Mouse (Mus musculus) liver, postnatal 0 days (tissue): ENCODE measurements around the gene Mdm1. TPM values are rescaled to one million over a fixed set of nuclear protein-coding genes. Genes with fewer than 3 reads are reported as not detected.

Source experiments
- ATAC-seq: fragments of 200-750 bp; cut with Nextera tagmentation; 2 replicates; pipeline ENCODE4 v1.8.0; 2017; ENCODE audit warnings: mild to moderate bottlenecking, moderate library complexity
- DNase-seq: peaks from one replicate; pipeline ENCODE4 v3.0.0-alpha.2; 2016
- H3K27ac ChIP-seq: fragments of 300-500 bp; sonication (generic); 2 replicates; pipeline ENCODE4 v1.5.1; 2014; ENCODE audit warnings: antibody characterized with exemption, moderate library complexity, mild to moderate bottlenecking, low read depth
- H3K27me3 ChIP-seq: fragments of 300-500 bp; sonication (generic); 2 replicates; pipeline ENCODE4 v1.6.1; 2014; ENCODE audit warnings: low read length, control low read depth, mixed read lengths; ENCODE audit not compliant: insufficient read depth
- H3K36me3 ChIP-seq: fragments of 300-500 bp; sonication (generic); replicated peaks from 2 replicates; pipeline ENCODE4 v1.6.1; 2014; ENCODE audit warnings: mild to moderate bottlenecking, control low read depth, low read length, moderate library complexity, mixed read lengths; ENCODE audit not compliant: insufficient read depth
- H3K4me1 ChIP-seq: fragments of 300-500 bp; sonication (generic); 2 replicates; pipeline ENCODE4 v1.6.1; 2014; ENCODE audit warnings: antibody characterized with exemption, mild to moderate bottlenecking, control low read depth; ENCODE audit not compliant: insufficient read depth
- H3K4me2 ChIP-seq: fragments of 300-500 bp; sonication (generic); 2 replicates; pipeline ENCODE4 v1.6.1; 2014; ENCODE audit warnings: low read depth, mild to moderate bottlenecking, low read length, moderate library complexity, mixed read lengths
- H3K4me3 ChIP-seq: fragments of 300-500 bp; sonication (generic); 2 replicates; pipeline ENCODE4 v1.5.1; 2014; ENCODE audit warnings: low read depth, low read length
- H3K9ac ChIP-seq: fragments of 300-500 bp; sonication (generic); replicated peaks from 2 replicates; pipeline ENCODE4 v1.6.1; 2014; ENCODE audit warnings: mild to moderate bottlenecking, moderate library complexity
- H3K9me3 ChIP-seq: fragments of 300-500 bp; sonication (generic); 2 replicates; pipeline ENCODE4 v1.6.1; 2016; ENCODE audit warnings: mild to moderate bottlenecking, control low read depth, low read length, mixed read lengths
- CTCF ChIP-seq: sonication (generic); IDR thresholded peaks from 2 replicates; pipeline ENCODE4 v1.5.1; 2016; ENCODE audit warnings: antibody characterized with exemption, low read depth
- EP300 ChIP-seq: IDR thresholded peaks from 2 replicates; pipeline ENCODE4 v1.6.1; 2016; ENCODE audit warnings: antibody characterized with exemption, low read depth, mild to moderate bottlenecking
- WGBS: fragments of 180-500 bp; shearing (Covaris S2); extraction: QIAGEN DNeasy Blood & Tissue Kit; methylation state at CpG from one replicate; pipeline ENCODE4 v1.1.7; 2014; ENCODE audit not compliant: insufficient replicate concordance; 5-methylcytosine and 5-hydroxymethylcytosine counted together
- polyA plus RNA-seq: library from polyadenylated mRNA; unstranded; fragments of >200 nt; fragmentation: Nextera tagmentation; extraction: Ambion mirVana; gene quantifications from 2 replicates; pipeline ENCODE4 v1.2.1, GENCODE M21; 2015

The Mdm1 gene
- polyA plus RNA-seq, 1 experiment from 2014 or later: 4.7 TPM

DNA sequence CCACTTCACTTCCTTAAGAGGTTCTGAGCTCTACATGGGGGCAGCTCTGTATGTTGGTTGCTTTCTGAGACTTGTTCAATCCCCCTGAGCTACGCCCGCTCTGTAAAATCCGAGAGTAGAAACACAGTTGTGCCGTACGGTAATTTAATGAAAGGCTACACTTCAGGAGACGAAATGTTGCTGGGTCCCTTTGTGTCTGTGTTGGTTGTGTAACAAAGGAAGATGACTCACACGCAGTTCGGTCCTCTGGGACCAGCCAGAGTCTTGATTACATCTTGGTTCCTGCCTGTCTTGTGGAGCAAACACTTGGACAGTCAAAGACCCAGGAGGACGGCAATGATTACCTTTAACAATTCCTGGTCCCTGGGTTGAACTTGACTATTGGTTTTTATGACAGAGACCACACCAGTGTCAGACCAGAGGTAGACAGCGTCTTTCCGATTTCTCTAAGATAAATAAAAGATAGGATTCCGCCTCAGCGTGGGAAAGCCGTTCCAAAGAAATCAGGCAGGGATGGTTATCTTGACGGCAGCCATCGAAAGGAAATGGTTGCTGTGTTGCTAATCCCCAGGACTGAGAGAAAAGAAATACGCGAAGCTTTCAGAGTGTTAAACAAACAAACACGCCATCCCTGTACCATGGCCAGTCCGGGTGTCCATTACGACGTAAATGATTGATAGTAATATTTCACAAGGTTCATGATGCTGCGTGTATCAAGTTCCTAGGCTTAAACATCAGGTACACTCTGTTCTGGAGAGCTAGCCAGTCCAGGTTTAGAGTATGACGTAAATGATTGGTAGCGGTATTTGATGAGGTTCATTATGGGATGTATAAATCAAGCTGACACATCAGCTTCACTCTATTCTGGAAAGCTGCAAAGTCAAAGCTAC, 20.3 kb upstream of the Mdm1 start:
- H3K27me3 ChIP-seq: no peaks in the 10 kb centered on the region
- H3K4me2 ChIP-seq: peak overlapping the region; percentile 19
- no peak overlapping the region for H3K9ac ChIP-seq
- peaks cover 3% of the 10 kb centered on the region; the same call in 1 of the 2 replicates for H3K4me1 ChIP-seq
- TF ChIP-seq EP300 (0 out of 2 replicates have a peak, but pooled peaks have one; percentile 23), CTCF (no peak)
- H3K9me3 ChIP-seq: no peaks in the 10 kb centered on the region
- no peak overlapping the region for H3K27ac ChIP-seq
- H3K36me3 ChIP-seq: no peaks in the 10 kb centered on the region
- ATAC-seq (peak; percentile 94), DNase-seq (no peak)
- H3K4me3 ChIP-seq: no peak overlapping the region
- WGBS: 31% methylated on average over 25 of the region's 25 CpGs

DNA sequence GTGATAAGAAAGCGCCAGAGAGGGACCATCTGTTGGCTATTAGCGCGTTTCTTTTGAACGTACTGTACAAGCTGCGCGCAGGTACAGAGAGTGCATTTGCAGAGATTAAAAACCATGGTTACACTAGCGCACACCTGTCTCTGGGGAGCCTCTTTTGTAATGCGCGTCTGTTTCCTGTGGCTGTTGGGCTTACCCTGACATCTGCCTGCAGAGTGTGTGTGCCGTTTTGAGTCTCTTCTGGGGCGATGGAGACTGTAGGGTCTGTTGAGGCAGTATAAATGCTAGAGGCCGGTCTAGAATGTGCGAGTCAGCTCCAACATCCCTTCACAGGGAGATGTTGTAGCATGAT, 19.7 kb upstream of the Mdm1 start:
- Histone ChIP-seq H3K4me3 (no peak overlapping the region), H3K36me3 (no peaks in the 10 kb centered on the region), H3K4me2 (no peak overlapping the region), H3K9ac (no peak overlapping the region), H3K9me3 (no peaks in the 10 kb centered on the region), H3K27me3 (no peaks in the 10 kb centered on the region), H3K27ac (no peak overlapping the region), H3K4me1 (peaks cover 3% of the 10 kb centered on the region; the same call in 1 of the 2 replicates)
- WGBS: 46% methylated on average over 13 of the region's 13 CpGs
- no peak for TF ChIP-seq CTCF
- TF ChIP-seq EP300: no peak
- DNase-seq: no peak
- peak; percentile 40; the same call in 1 of the 2 replicates for ATAC-seq

DNA sequence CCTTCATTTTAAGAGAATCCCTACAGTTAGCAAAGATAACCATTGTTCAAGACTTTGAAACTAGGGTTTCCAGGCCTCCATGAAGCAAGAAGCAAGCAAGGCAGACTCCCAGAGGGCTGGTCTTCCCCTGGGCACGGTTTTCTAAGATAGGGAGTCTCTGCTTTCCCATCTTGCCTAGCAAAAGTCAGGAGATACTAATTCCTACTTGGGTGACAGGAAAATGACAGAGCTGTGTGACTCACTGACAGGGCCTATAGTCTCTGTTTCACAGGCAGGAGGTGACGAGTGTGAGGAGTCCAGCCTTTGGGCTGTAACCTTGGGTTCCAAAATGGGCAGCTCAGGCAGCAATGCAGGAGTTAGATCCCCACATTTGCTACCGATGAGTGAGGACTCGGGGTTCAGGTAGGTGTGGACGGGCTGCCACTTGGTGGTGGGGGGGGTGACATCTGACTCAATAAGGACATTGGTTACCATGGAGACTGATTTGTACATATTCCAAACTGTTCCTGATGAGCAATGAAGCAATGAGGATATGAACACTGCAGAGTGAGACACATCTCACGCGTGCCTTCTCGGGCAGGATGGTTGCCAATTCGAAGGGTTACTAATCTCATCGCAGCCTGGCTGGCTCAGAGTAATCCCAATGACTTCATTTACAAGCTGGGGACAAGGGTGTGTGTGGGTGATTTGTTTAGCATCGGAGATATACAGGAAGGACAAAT, 19.0 kb upstream of the Mdm1 start:
- no peak overlapping the region for H3K9ac ChIP-seq
- no peak for TF ChIP-seq EP300
- TF ChIP-seq CTCF: no peak
- no peaks in the 10 kb centered on the region for H3K9me3 ChIP-seq
- no peak overlapping the region for H3K27ac ChIP-seq
- no peak overlapping the region for H3K4me3 ChIP-seq
- no peaks in the 10 kb centered on the region for H3K36me3 ChIP-seq
- ATAC-seq (no peak), DNase-seq (no peak)
- no peaks in the 10 kb centered on the region for H3K27me3 ChIP-seq
- peaks cover 3% of the 10 kb centered on the region; the same call in 1 of the 2 replicates for H3K4me1 ChIP-seq
- H3K4me2 ChIP-seq: no peak overlapping the region
- 84% methylated on average over 11 of the region's 11 CpGs for WGBS

DNA sequence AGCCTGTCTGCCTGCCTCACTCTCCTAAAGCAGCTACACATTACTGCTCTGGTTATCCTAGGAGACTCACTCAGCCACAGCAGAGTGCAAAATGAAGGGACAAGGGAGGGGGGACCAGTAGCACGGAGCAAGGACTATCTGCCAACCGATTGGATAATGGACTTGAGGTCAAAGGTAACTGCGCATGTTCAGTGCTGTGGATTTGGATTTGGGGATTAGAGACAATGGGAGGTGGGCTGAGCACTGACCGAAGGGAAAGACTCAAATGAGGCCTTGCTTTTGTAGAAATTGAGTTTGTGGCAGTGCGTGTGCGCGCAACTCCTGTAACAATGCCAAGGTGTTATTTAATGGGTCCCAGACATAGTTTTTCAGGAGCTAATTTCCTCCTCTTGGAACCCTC, 16.4 kb upstream of the Mdm1 start:
- Histone ChIP-seq H3K36me3 (no peaks in the 10 kb centered on the region), H3K4me1 (peaks cover 3% of the 10 kb centered on the region; the same call in 1 of the 2 replicates), H3K4me2 (no peak overlapping the region), H3K4me3 (no peak overlapping the region), H3K9me3 (no peaks in the 10 kb centered on the region), H3K9ac (no peak overlapping the region), H3K27ac (no peak overlapping the region), H3K27me3 (no peaks in the 10 kb centered on the region)
- ATAC-seq (no peak), DNase-seq (no peak)
- no peak for TF ChIP-seq CTCF
- no peak for TF ChIP-seq EP300
- 90% methylated on average over 7 of the region's 7 CpGs for WGBS

DNA sequence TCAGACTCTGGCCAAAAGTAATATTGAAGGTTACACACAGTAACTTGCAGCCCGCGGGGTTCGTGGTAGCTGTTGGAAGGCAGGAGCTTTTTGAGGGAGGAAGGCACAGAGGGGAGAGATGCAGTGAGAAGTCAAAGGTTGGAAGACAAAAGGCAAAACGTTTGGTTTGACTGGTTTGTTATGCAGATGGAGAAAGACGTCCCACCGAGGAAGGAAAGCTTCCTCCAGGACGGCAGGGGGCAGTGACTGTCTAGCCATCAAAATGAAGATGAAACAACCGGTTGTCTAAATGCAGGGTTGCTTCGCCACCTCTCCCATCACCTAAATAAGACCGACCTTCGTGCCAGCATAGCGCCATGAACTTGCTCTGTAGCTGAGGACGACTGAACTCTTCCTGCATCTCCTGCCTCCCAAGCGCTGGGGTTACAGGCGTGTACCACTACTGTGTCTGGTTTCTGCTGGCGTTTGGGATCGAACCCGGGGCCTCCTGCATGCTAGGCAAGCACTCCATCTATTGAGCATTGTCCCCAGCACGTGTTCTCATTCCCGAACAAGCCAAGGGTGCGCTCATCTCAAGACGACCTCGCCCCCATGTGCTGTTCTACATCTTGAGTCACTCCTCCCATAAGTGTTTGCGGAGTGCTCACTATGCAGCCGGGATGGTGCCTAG, 15.7 kb upstream of the Mdm1 start:
- Histone ChIP-seq H3K4me1 (no peaks in the 10 kb centered on the region), H3K36me3 (no peaks in the 10 kb centered on the region), H3K27me3 (no peaks in the 10 kb centered on the region), H3K4me3 (no peak overlapping the region), H3K4me2 (no peak overlapping the region), H3K9me3 (no peaks in the 10 kb centered on the region), H3K9ac (no peak overlapping the region), H3K27ac (no peak overlapping the region)
- ATAC-seq (no peak), DNase-seq (no peak)
- WGBS: 81% methylated on average over 25 of the region's 25 CpGs
- TF ChIP-seq CTCF (no peak), EP300 (no peak)
